Mouse (Mus musculus): Measurements from ENCODE around the gene Gpm6b. TPM values are rescaled to one million over a fixed set of nuclear protein-coding genes. Genes with fewer than 3 reads are reported as not detected.

The Gpm6b gene
- 1 to 10 TPM; 3.5 to 4.2 TPM for total RNA-seq (2021)
- long read RNA-seq, experiment 1, full-length matches to known transcripts, result 5 of 5 reads
- long read RNA-seq, experiment 1, partial matches to known transcripts, result 0 of 5 reads
- long read RNA-seq, experiment 1, other reads (novel, unspliced or antisense), result 0 of 5 reads
- long read RNA-seq, experiment 2, full-length matches to known transcripts, result 3 of 3 reads
- long read RNA-seq, experiment 2, partial matches to known transcripts, result 0 of 3 reads
- long read RNA-seq, experiment 2, other reads (novel, unspliced or antisense), result 0 of 3 reads

- DNase-seq (ENCODE audit: low spot score), result no peak
Observed at GRCm38 (mm10) chrX:166238831-166239460, at the start of gene Gpm6b. TSS of gene Gpm6b (plus strand) at chrX:166238911.

DNA sequence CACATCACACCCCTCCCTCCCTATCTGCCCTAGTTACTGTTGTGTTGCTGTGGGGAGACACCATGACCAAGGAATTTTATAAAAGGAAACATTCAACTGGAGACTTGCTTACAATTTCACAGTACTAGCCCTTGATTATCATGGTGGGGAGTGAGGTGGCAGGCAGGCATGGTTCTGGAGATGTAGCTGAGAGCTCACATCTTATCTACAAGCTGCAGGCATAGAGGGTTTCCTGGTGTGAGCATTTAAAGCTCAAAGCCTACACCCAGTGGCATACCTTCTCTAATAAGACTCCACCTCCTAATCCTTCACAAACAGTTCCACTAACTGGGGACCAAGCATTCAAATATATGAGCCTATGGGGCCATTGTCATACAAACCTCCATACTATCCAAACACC is 42.4 kb upstream of the Gpm6b start:
- DNase-seq (ENCODE audit: low spot score), result no peak

GRCm38 (mm10) chrX:166198266-166198665 is 40.4 kb upstream of the Gpm6b start:
- DNase-seq (ENCODE audit: low spot score), result no peak

DNA sequence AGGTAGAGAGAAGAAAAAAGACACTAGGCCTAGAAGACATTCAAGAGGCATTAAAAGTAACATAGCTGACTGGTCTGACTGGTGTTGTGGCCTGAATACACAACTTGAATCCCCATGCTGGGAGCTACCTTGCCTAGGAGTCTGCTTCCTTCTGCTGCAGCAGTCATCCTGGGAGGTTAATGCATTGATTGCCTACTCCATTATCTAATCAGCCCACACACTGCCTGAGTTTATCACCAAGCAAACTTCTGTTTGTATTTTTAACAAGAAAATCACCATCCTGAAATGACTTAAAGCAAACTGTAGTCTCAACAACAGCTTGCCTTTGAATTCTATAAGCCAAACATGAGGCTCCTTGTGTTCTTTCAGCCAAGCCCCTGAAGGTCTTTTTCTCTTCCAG is 38.9 kb upstream of the Gpm6b start:
- DNase-seq (ENCODE audit: low spot score), result no peak

- DNase-seq (ENCODE audit: low spot score), result no peak
Observed at GRCm38 (mm10) chrX:166214576-166214975, 24.1 kb upstream of the Gpm6b start.

- no peak for DNase-seq (ENCODE audit: low spot score)
Observed at GRCm38 (mm10) chrX:166216248-166216647, 22.5 kb upstream of the Gpm6b start.

DNA sequence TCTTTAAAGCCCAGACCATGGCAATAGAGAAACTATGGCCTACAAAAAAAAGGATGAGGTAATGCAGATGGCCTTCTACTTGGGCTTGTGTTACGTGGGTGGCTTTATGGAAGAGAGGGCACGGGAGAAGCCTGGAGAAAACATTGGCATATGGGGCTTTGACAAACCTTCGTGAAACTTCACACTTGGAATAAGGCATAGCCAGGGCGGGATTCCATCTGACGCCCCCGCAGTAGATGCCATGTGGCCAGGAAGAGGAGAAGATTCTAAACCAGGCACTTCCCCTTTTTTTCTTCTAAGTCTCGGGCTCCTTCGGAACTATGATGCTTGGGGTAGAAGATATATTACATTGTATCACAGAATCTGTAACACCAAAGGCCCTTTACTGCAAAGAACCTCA is 22.0 kb upstream of the Gpm6b start:
- DNase-seq (ENCODE audit: low spot score), result no peak

- no peak for DNase-seq (ENCODE audit: low spot score)
Observed at GRCm38 (mm10) chrX:166219331-166219730, 19.4 kb upstream of the Gpm6b start.

GRCm38 (mm10) chrX:166226856-166227255 is 11.9 kb upstream of the Gpm6b start:
- no peak for DNase-seq (ENCODE audit: low spot score)

DNA sequence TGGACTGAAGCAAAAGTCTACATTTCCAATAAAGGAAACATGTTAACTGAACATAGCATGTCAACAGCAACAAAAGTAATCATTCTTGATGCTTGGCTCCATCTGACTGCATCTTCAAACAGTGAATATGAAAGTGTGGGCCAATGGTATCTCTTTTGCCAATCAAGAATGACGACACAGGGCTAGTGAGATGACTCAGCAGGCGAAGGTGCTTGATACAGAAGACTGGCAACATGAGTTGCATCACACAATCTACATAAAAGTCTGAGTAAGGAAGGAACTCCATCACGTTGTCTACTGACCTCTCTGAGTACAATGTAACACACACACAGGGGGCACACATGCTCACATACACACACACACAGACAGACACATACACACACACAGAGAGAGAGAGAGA is 9.0 kb upstream of the Gpm6b start:
- DNase-seq (ENCODE audit: low spot score), result no peak

DNA sequence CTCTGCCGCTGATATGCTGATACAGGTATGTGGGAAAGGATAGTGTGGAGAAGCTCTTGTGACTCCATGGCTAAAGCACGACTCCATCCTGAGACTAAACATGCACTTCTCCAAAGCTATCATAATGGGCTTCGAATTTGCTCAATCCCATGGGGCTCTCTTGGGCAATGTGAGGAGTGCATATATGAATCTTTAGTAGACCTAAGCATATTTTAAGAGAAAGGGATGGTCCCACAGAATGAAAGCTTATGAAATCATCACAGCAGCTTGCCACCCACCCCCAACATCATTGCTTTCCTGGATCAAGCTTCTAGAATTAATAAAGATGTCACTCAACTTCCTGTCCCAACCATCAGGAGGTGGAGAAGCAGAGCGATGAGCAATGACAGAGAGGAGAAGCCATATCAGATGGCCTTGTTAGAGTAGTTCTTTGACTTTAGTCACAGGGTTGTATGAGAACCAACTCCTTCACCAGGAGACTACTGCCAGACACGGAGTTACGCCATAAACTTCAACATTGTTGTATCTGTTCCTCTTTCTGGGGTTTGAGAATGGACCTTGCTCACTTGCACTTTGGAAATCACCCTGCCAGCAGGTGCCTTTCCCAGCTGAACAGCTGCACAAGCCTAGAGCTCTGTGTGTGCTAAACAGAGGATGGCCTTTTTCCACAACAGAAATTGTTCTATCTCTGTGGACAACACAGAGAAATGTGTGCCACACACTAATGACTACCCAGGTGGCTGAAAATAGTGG is 8.0 kb upstream of the Gpm6b start:
- DNase-seq (ENCODE audit: low spot score), result no peak

- DNase-seq (ENCODE audit: low spot score), result no peak
Observed at GRCm38 (mm10) chrX:166236131-166236530, 2.6 kb upstream of the Gpm6b start.

DNA sequence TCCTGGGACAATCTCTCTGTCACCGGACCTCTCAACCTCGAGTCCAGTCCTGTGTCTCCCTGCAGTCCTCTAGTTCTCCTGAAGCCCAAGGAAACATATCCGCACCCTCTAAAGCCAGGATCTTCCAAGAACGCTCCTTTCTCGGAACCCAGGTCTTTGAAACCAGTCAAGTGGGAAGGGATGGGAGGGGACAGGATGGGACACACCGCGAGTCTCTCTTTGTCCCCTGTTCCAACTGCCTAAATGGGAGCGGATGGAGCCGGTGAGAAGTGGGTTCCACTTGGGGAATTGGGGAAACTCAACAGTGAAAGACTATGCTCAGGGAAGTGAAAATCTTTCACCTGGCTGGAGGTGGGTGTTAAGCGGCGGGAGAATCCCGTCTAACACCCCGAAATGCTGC is 809 bp downstream of the Gpm6b start:
- no peak for DNase-seq (ENCODE audit: low spot score)

DNA sequence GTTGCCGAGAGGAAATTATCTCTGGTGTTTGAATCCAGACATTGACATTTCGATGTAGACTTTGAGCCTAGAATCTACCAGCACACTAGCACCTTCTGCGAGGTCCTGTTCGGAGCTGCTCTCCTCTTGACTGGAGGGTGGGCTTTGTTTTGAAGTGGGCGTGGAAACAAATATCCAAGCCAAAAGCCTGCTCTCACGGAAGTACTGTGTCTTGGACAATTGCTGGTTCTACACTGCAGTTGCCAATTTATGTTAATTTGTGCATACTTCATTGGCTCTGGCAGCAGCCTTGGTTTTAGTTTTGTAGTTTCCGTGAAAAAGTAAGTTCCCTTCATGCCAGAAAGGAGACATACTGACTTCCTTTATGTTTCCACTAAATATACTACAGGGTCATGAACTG is 2.0 kb downstream of the Gpm6b start:
- no peak for DNase-seq (ENCODE audit: low spot score)

DNA sequence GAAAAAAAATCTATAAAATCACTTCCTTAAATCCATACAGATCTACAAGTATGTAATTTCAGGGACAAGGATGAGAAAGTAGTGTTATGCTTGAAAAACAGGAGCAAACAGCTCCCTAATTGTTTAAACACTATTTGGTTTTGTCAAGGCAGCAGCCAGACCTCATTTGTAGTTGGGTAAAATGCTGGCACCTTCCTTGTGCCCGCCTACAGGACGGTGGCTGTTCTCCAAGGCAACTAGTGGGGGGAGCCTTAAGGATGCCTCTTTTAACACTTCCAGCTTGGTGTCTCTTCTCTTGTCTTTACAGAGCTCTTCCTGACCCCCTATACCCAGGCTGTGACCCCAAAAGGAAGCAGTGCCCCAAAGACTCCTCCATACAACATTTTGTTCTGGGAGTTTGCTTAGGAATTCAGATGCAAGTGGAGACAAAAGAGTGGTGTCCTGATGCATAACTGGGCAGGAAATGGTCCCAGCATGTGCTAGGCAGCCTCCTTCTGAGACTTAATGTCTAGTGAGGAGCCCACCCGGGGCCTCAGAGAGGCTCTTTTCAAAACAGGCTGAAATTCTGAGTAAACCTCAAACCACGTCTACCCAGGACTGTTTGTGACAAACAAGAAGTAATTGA is 4.7 kb downstream of the Gpm6b start:
- no peak for DNase-seq (ENCODE audit: low spot score)

- DNase-seq (ENCODE audit: low spot score), result no peak
Observed at GRCm38 (mm10) chrX:166271489-166271888, 32.8 kb downstream of the Gpm6b start.

DNA sequence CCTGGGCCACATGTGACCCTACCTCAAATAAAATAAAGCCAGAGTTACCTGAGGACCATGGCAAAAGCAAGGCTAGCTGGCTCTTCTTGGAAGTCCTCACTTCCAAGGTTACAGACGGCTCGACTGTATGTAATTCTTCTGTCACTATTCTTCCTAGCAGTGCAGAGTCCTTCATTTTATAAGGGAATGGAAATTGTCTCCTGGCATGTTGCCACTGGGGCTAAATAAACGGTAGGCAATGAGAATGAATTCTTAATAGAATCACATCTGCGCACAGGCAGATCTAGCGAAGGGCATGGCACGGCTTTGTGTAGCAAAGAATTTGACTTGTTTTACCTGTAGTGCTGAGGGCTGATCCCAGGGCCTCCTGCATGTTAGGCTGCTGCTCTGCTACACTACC is 33.9 kb downstream of the Gpm6b start:
- DNase-seq (ENCODE audit: low spot score), result no peak

GRCm38 (mm10) chrX:166279861-166280260 is 41.1 kb downstream of the Gpm6b start:
- no peak for DNase-seq (ENCODE audit: low spot score)

DNA sequence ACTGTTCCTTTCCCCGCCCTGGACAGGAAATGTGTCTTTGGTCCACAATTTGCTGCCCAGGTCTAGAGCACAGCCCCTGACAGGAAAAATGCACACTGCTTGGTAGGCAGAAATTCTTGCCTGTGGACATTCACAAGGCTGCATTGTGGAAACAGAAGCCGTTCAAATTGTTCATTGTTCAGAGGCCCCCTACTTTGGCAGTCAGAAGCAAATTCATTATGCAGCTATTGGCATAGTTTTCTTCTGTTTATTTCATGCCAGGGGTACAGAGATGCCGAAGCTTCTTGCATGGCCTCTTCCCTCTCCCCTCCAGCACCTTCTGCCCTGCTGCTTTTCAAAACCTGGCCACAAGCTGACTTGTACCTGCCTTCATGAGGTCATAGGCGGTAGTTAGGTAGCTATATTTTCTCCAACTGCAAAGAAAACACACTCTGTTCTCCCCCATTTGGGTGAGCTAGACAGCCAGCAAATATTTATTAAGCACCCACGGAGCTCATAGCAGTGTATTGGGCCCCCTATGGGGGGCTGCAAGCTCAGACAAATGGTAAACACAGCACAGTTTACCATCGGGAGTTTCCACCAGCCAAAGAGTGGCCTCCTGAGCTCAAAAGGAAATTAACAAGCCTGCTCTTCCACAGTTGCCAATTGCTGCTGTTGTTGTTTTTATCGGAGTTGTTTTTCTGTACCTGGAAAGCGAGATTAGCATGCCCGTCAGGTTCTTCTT is 48.2 kb downstream of the Gpm6b start:
- DNase-seq (ENCODE audit: low spot score), result no peak

DNA sequence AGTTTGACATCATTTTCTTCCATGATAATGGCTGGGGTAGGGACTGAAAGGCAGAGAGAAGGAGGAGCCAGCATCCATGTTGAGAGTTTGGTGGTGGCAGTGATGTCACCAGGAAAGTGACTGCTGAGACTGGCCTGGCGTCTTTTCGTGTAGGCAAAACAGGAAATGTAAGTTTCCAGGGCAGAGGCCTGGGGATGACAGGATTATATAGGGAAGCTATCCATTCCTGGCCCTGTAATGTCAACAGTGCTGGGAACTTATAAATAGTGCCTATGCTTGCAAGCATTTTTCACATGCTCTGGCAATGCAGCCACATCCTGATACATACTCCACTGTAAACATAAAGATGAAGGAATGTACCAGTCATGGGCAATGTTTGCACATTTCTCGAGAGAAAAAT is 52.6 kb downstream of the Gpm6b start:
- DNase-seq (ENCODE audit: low spot score), result no peak

DNA sequence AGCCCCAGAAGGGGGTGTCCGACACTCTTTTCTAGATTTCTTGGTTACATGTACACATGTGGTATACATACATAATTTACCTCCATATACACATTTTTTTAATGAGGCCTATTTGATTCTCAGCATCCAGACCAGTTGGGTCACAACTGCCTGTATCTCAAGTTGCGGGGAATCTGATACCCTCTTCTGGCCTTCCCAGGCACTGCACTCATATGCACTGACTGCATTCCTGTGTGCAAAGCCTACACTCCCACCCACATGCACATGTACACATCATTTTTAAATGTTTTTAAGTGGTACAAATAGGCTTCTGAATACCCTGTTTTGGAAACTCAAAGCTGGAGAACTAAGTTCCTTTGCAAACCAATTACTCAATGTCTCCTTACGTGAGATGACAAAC is 54.8 kb downstream of the Gpm6b start:
- no peak for DNase-seq (ENCODE audit: low spot score)

DNA sequence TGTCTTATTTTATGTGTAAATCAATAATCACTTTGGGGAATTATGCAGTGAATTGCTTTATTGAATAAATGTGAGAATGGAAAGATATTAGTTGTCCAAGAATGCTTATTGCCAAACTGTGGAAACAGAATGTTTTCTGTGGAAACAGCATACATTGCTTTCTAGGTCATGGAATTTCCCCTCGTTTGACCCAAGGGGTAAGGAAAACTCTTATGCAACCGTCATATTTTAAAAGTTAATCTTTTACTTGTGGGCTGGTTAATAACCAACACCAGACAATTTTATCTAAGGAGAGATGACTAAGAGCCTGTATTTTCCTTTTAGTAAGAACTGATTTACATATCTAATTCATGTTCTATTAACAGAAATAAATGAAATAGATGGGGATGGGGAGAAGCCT is 64.1 kb downstream of the Gpm6b start:
- no peak for DNase-seq (ENCODE audit: low spot score)
